Mouse (Mus musculus) hindbrain, embryonic 11.5 days (tissue): ENCODE results near the gene Klrg1. TPM values are rescaled to one million over a fixed set of nuclear protein-coding genes. Genes with fewer than 3 reads are reported as not detected.

Experiments used
- ATAC-seq: fragments of 200-750 bp; cut with Nextera tagmentation; 2 replicates; pipeline ENCODE4 v1.8.0; 2017; ENCODE audit warnings: mild to moderate bottlenecking, moderate TSS enrichment, moderate library complexity; ENCODE audit not compliant: low FRiP score
- DNase-seq: peaks from one replicate; pipeline ENCODE4 v3.0.0-alpha.2; 2015; ENCODE audit warnings: low spot score
- H3K27ac ChIP-seq: fragments of 300-500 bp; sonication (generic); 2 replicates; pipeline ENCODE4 v1.5.1; 2014; ENCODE audit warnings: mild to moderate bottlenecking, low read depth, low read length
- H3K27me3 ChIP-seq: fragments of 300-500 bp; sonication (generic); 2 replicates; pipeline ENCODE4 v1.6.1; 2014; ENCODE audit warnings: mild to moderate bottlenecking, low read length, moderate library complexity, mixed read lengths; ENCODE audit not compliant: control insufficient read depth, insufficient read depth
- H3K36me3 ChIP-seq: fragments of 300-500 bp; sonication (generic); 2 replicates; pipeline ENCODE4 v1.6.1; 2014; ENCODE audit warnings: mild to moderate bottlenecking, low read length, moderate library complexity, mixed read lengths; ENCODE audit not compliant: control insufficient read depth, insufficient read depth
- H3K4me1 ChIP-seq: fragments of 300-500 bp; sonication (generic); replicated peaks from 2 replicates; pipeline ENCODE4 v1.6.1; 2014; ENCODE audit warnings: low read length, mixed read lengths; ENCODE audit not compliant: control insufficient read depth, insufficient read depth
- H3K4me2 ChIP-seq: fragments of 300-500 bp; sonication (generic); replicated peaks from 2 replicates; pipeline ENCODE4 v1.6.1; 2014; ENCODE audit warnings: mild to moderate bottlenecking, low read depth, low read length
- H3K4me3 ChIP-seq: fragments of 300-500 bp; sonication (generic); 2 replicates; pipeline ENCODE4 v1.5.1; 2014; ENCODE audit warnings: low read depth, low read length
- H3K9ac ChIP-seq: fragments of 300-500 bp; sonication (generic); 2 replicates; pipeline ENCODE4 v1.6.1; 2014; ENCODE audit warnings: low read depth, low read length
- H3K9me3 ChIP-seq: fragments of 300-500 bp; sonication (generic); 2 replicates; pipeline ENCODE4 v1.6.1; 2016; ENCODE audit warnings: low read length; ENCODE audit not compliant: control insufficient read depth
- WGBS: fragments of 180-500 bp; shearing (Covaris S2); extraction: QIAGEN DNeasy Blood & Tissue Kit; methylation state at CpG from one replicate; pipeline ENCODE4 v1.1.7; 2014; 5-methylcytosine and 5-hydroxymethylcytosine counted together
- polyA plus RNA-seq: library from polyadenylated mRNA; unstranded; fragments of >200 nt; fragmentation: Nextera tagmentation; extraction: Ambion mirVana; gene quantifications from 2 replicates; pipeline ENCODE4 v1.2.1, GENCODE M21; 2014

Klrg1 gene
- polyA plus RNA-seq, 1 experiment from 2014 or later = 0.20 TPM

DNA sequence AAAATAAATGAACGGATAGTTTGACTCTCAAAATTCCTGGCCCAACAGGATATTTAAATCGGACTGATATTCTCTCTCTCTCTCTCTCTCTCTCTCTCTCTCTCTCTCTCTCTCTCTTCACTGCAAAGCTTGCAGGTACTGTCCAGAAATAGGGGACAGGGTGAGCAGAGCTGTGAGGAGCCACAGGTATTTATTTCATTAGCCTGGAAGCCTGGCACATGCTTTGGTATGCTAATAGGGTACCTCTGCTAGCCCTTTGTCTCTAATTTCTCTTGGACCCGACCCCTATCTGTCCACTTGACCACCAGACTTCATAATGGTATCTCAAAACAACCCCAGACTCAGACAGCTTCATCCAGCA is 14.2 kb upstream of the Klrg1 start:
- WGBS = 35% methylated on average over 3 of the region's 3 CpGs
- peak overlapping the region; percentile 80 for H3K9ac ChIP-seq
- H3K4me3 ChIP-seq = peak overlapping the region; percentile 40
- H3K4me1 ChIP-seq = no peaks in the 10 kb centered on the region
- H3K27me3 ChIP-seq = no peaks in the 10 kb centered on the region
- peak; percentile 25; the same call in 1 of the 2 replicates for ATAC-seq
- DNase-seq = no peak
- H3K9me3 ChIP-seq = no peaks in the 10 kb centered on the region
- no peaks in the 10 kb centered on the region for H3K36me3 ChIP-seq
- 0 out of 2 replicates have a peak overlapping the region, but pooled peaks have one; percentile 20 for H3K27ac ChIP-seq
- H3K4me2 ChIP-seq = peak overlapping the region; percentile 58

DNA sequence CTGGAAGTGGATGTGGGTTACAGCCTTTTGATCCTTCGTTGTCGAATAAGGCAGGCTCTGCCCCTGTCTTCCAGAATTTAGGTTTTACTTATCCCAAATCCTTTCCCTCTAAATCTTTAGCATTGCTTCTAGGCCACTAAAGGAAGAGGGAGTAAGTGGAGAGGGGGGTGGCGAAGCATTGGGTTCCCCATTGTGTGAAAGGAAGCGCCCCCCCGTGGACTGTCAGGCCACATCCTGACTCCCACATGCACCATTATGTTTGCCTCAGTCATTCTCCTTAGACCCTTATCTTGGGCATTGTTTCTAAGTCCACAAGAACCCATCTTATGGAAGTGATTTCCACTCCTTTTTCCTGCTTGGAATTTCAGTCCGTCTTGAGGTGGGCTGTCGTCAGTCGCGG is 12.6 kb upstream of the Klrg1 start:
- ATAC-seq = no peak
- no peak for DNase-seq
- no peak overlapping the region for H3K27ac ChIP-seq
- H3K9ac ChIP-seq = no peak overlapping the region
- no peak overlapping the region for H3K4me2 ChIP-seq
- WGBS = 59% methylated on average over 9 of the region's 9 CpGs
- no peaks in the 10 kb centered on the region for H3K27me3 ChIP-seq
- no peaks in the 10 kb centered on the region for H3K4me1 ChIP-seq
- no peaks in the 10 kb centered on the region for H3K9me3 ChIP-seq
- H3K36me3 ChIP-seq = no peaks in the 10 kb centered on the region
- no peak overlapping the region for H3K4me3 ChIP-seq

DNA sequence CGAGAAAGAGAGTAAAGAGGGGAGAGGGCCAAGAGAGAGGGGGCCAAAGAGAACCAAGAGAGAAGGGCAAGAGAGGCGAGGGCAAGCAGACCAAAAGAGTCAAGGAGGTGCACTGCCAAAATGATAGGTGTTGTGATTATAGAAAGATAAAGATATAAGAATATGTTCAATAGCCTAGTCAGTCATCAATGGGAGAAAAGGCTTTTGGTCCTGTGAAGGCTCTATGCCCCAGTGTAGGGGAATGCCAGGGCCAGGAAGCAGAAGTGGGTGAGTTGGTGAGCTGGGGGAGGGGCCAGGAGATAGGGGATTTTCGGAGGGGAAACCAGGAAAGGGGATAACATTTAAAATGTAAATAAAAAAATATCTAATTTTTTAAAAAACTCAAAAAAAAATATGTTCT is 11.6 kb upstream of the Klrg1 start:
- Histone ChIP-seq H3K27me3 (no peaks in the 10 kb centered on the region), H3K4me1 (no peaks in the 10 kb centered on the region), H3K36me3 (no peaks in the 10 kb centered on the region), H3K9me3 (no peaks in the 10 kb centered on the region), H3K27ac (no peak overlapping the region), H3K4me3 (no peak overlapping the region), H3K4me2 (no peak overlapping the region), H3K9ac (no peak overlapping the region)
- DNase-seq (no peak), ATAC-seq (no peak)
- 77% methylated on average over 3 of the region's 3 CpGs for WGBS

DNA sequence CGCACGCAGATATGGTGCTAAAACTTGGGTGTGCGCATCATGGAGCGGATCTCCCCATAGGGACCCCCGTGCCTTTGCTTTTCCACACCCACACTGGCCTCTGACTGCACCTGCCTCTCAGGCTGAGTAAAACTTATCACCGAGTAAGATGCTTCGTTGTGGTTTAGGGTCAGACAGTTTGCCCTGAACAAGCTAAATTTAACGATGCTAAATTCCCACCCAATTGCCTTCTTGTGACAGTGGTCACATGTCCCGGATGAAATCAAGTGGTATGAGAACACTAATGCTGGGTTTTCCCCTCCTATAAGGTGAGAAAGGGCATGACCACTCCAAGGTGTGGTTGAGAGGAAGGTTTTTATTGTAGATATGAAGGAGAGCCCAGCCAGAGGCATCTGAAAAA is 11.1 kb upstream of the Klrg1 start:
- ATAC-seq (no peak), DNase-seq (no peak)
- H3K27ac ChIP-seq = no peak overlapping the region
- H3K4me1 ChIP-seq = no peaks in the 10 kb centered on the region
- 91% methylated on average over 9 of the region's 9 CpGs for WGBS
- no peak overlapping the region for H3K4me3 ChIP-seq
- no peak overlapping the region for H3K9ac ChIP-seq
- no peaks in the 10 kb centered on the region for H3K36me3 ChIP-seq
- H3K9me3 ChIP-seq = no peaks in the 10 kb centered on the region
- no peak overlapping the region for H3K4me2 ChIP-seq
- no peaks in the 10 kb centered on the region for H3K27me3 ChIP-seq

DNA sequence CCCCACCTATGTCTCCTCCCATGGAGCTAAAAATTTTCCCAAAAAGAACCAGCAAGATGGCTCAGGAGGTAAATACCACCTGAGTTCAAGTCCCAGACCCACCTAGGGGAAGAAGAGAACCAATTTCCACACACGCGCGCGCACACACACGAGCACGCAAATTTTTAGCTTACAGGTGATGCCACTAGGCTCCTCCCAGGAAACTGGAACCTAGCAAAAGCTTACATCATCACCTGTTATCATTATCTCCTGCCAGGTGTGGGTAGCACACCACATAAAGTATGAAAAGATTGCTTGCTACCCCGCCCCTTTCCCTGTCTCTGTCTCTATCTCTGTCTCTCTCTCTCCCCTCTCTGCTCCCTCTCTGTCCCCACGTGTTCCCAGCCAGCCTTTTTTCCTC is 10.4 kb upstream of the Klrg1 start:
- H3K27me3 ChIP-seq = no peaks in the 10 kb centered on the region
- WGBS = 97% methylated on average over 8 of the region's 8 CpGs
- H3K4me3 ChIP-seq = no peak overlapping the region
- no peak overlapping the region for H3K4me2 ChIP-seq
- H3K9ac ChIP-seq = no peak overlapping the region
- H3K27ac ChIP-seq = no peak overlapping the region
- ATAC-seq = no peak
- no peaks in the 10 kb centered on the region for H3K36me3 ChIP-seq
- H3K4me1 ChIP-seq = no peaks in the 10 kb centered on the region
- DNase-seq = no peak
- H3K9me3 ChIP-seq = no peaks in the 10 kb centered on the region

DNA sequence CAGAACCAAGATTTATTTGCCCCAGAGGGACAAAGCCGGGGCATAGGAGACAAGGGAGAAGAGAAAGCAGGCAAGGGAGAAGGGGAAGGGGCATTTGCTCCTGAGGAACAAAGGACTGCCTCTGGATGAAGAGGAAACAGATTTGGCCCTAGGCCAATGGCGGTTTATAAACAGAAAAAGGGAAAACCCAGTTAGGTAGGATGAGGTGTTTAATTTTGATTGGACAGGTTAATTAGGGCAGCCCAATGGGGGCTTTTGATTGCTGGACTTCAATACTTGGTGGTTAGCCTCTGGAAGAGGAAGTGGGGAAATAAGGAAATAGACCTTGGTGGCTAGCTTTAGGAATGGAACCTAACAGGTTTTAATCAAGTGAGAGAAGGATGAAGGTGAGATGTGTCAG is 9.5 kb upstream of the Klrg1 start:
- Histone ChIP-seq H3K27ac (no peak overlapping the region), H3K9me3 (no peaks in the 10 kb centered on the region), H3K27me3 (no peaks in the 10 kb centered on the region), H3K9ac (no peak overlapping the region), H3K4me1 (no peaks in the 10 kb centered on the region), H3K4me2 (no peak overlapping the region), H3K36me3 (no peaks in the 10 kb centered on the region), H3K4me3 (no peak overlapping the region)
- ATAC-seq (no peak), DNase-seq (no peak)
- 88% methylated on average over 2 of the region's 2 CpGs for WGBS

DNA sequence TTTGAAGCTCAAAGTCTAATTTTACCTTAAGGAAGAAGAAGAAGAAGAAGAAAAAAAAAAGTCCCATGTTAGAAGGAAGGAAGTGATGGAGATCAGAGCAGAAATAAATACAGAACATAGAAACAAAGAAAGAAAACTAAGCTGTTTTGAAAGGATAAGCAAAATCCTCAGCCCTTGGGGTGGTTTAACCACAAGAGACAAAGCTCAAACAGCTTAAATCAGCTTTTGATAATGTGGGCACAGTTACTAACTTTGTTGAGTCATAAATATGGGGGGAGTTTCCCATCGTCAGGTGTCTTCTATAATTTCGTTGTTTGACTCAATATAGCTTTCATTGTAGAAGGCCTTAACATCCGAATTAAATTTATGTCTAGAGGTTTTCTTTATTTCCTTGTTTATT is 9.1 kb upstream of the Klrg1 start:
- Histone ChIP-seq H3K27me3 (no peaks in the 10 kb centered on the region), H3K27ac (no peak overlapping the region), H3K36me3 (no peaks in the 10 kb centered on the region), H3K9ac (no peak overlapping the region), H3K4me2 (no peak overlapping the region), H3K4me3 (no peak overlapping the region), H3K9me3 (no peaks in the 10 kb centered on the region), H3K4me1 (no peaks in the 10 kb centered on the region)
- no peak for ATAC-seq
- 87% methylated on average over 3 of the region's 3 CpGs for WGBS
- no peak for DNase-seq

DNA sequence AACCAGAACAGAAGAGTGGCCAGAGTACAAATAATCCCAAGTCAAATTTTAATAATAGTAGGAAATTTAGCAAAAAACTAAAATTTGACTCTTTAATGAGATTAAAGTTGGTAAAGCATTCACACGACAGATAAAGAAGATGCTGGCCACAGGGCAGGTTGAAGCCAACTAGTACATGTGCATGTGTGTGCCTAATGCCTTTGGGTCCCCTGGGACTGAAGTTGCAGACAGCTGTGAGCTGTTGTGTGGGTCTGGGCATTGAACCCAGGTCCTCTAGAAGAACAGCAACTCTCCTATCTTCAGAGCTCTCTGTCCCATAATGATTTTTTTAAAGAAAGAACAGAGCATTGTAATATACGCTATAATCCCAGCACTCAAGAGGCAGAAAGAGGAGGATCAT is 8.6 kb upstream of the Klrg1 start:
- no peak for DNase-seq
- H3K27ac ChIP-seq = no peak overlapping the region
- no peak overlapping the region for H3K4me2 ChIP-seq
- H3K4me1 ChIP-seq = no peaks in the 10 kb centered on the region
- ATAC-seq = no peak
- H3K36me3 ChIP-seq = no peaks in the 10 kb centered on the region
- no peaks in the 10 kb centered on the region for H3K9me3 ChIP-seq
- H3K9ac ChIP-seq = no peak overlapping the region
- no peaks in the 10 kb centered on the region for H3K27me3 ChIP-seq
- H3K4me3 ChIP-seq = no peak overlapping the region
- WGBS = 91% methylated on average over 2 of the region's 2 CpGs

DNA sequence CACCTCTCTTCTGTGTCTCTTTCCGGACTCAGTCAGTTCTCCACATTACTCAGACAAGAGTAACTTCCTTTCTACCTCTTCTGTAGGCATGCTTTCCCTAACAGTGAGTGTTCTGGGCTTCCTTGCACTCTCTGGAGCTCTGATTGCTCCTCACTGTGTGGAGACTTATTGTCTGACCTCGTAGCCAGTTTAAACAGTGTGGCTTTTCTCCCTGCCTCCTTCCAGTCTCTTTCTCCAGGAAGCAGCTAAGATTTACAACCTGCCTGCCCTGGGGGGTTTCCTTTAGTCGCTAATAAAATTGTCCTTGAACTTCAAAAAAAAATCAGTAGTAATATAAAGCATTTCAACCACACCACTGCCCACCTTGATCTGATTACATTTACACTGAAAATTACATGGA is 7.6 kb upstream of the Klrg1 start:
- H3K4me2 ChIP-seq = no peak overlapping the region
- H3K36me3 ChIP-seq = no peaks in the 10 kb centered on the region
- H3K27ac ChIP-seq = no peak overlapping the region
- no peak for ATAC-seq
- no peak overlapping the region for H3K9ac ChIP-seq
- no peak for DNase-seq
- H3K27me3 ChIP-seq = no peaks in the 10 kb centered on the region
- no peak overlapping the region for H3K4me3 ChIP-seq
- 57% methylated on average over 3 of the region's 3 CpGs for WGBS
- no peaks in the 10 kb centered on the region for H3K4me1 ChIP-seq
- H3K9me3 ChIP-seq = no peaks in the 10 kb centered on the region
